Mouse (Mus musculus) spleen, adult 2 months (tissue): ENCODE results near the gene Fgf12. TPM values are rescaled to one million over a fixed set of nuclear protein-coding genes. Genes with fewer than 3 reads are reported as not detected.
A peak's percentile ranks its signal among the peaks of the same experiment; 100 is the strongest.

Experiments
- DNase-seq, 2 experiments: peaks; one replicate each; pipeline versions ENCODE4 v3.0.0 to v3.0.0-alpha.2; 2012 to 2021; ENCODE audit warnings: low spot score in 2 of 2, low read depth in 1 of 2
- H3K27ac ChIP-seq: fragments of 200-500 bp; 2 replicates; pipeline ENCODE4 v1.5.1; 2012; ENCODE audit warnings: low read length, inconsistent platforms; ENCODE audit not compliant: insufficient read depth
- H3K27me3 ChIP-seq: fragments of 200-500 bp; 2 replicates; pipeline ENCODE4 v1.6.1; 2012; ENCODE audit warnings: mild to moderate bottlenecking, moderate library complexity, low read length, inconsistent platforms; ENCODE audit not compliant: control insufficient read depth, insufficient read depth
- H3K36me3 ChIP-seq: fragments of 200-500 bp; 2 replicates; pipeline ENCODE4 v1.6.1; 2012; ENCODE audit warnings: mild to moderate bottlenecking, low read length, inconsistent platforms; ENCODE audit not compliant: control insufficient read depth, insufficient read depth
- H3K4me1 ChIP-seq: fragments of 200-500 bp; 2 replicates; pipeline ENCODE4 v1.6.1; 2011; ENCODE audit warnings: inconsistent platforms; ENCODE audit not compliant: control insufficient read depth, insufficient read depth, insufficient read length
- H3K4me3 ChIP-seq: fragments of 200-500 bp; 2 replicates; pipeline ENCODE4 v1.5.1; 2011; ENCODE audit warnings: mild to moderate bottlenecking, inconsistent platforms; ENCODE audit not compliant: insufficient read depth, insufficient read length; ENCODE audit errors: extremely low read depth
- CTCF ChIP-seq: fragments of 200-500 bp; IDR thresholded peaks from 2 replicates; pipeline ENCODE4 v1.5.1; 2011; ENCODE audit warnings: mild to moderate bottlenecking, inconsistent platforms; ENCODE audit not compliant: insufficient read depth, insufficient read length, insufficient replicate concordance; ENCODE audit errors: extremely low read depth
- POLR2A ChIP-seq: fragments of 200-500 bp; IDR thresholded peaks from 2 replicates; pipeline ENCODE4 v1.6.1; 2011; ENCODE audit warnings: low read depth, low read length, inconsistent platforms
- WGBS: fragments of 180-500 bp; shearing (Covaris S2); methylation state at CpG from one replicate; pipeline ENCODE4 v1.1.7; 2018; 5-methylcytosine and 5-hydroxymethylcytosine counted together
- polyA plus RNA-seq: library from polyadenylated mRNA; depleted of rRNA; stranded (reverse); fragments of >200 nt; gene quantifications from 2 replicates; pipeline ENCODE4 v1.2.3, GENCODE M21; 2012

Fgf12 gene
- polyA plus RNA-seq, 1 experiment, result not detected

DNA sequence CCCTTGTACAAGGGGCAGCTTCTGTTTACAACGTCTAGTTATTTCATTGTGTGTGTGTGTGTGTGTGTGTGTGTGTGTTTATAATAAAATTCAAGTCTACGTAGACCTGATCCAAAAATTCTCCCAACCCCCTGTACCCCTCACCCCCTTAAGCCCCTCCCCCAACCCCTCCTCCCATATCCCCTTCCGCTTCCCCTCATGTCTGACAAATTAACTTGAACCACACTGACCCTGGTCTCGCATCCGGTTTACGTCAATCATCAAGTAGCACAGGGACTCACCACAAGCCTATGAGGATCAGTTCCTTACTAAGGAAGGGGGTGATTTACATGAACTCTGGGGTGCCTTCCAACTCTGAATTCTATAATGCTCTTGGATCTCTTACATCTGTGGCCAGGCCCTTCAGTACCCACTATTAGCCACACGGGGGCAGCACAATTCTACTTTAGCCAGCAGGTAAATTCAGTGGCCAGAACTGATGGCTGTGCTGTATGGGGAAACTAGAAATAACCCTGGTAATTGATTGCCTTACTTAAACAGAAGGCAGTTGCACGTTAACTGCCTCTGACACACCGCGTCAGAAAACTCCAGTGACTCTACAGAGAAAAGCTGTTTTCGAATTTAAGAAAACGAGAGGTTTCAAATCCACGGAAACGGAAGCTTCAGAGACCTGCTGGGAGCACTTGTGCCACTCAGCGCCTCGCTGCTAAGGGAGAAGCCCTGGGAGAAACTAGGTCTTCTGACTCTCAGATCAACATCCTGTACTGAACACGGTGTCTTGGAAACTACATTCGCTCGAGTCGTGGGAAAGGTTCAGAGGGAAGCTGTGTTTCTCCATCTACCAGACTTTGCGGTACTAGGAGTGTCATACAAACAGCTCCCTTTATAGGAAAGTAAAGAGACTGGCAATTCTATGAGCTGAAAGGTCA is 235.0 kb downstream of the Fgf12 start:
- Histone ChIP-seq H3K27me3 (no peaks in the 10 kb centered on the region), H3K27ac (no peak overlapping the region), H3K4me3 (no peak overlapping the region), H3K4me1 (no peaks in the 10 kb centered on the region), H3K36me3 (no peaks in the 10 kb centered on the region)
- no peak; the same call in 1 of the 2 replicates for TF ChIP-seq CTCF
- TF ChIP-seq POLR2A, result no peak
- 12% methylated on average over 21 of the region's 21 CpGs for WGBS
- DNase-seq, result peak in 1 of 2 experiments; percentile 18

DNA sequence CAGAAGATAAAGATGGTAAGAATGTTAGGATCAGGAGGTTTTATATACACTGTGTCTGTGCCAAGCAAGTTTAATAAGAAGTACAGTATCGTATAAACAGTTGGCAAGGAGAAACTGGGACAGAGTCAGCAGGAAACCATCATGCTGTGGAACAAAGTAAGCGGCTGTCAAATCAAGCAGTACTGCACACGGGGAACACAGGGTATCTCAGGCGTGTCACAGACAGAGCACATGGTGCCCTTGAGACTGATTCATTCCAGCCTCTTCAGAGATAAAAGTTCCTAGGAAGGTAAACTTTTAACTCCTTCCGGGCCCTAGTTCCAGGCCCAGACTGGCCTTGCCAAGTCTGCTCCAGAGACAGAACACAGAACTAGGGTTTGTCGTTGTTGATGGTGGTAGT is 240.4 kb downstream of the Fgf12 start:
- 79% methylated on average over 6 of the region's 6 CpGs for WGBS
- TF ChIP-seq CTCF, result no peak
- no peak for TF ChIP-seq POLR2A

GRCm38 (mm10) chr16:28511413-28511812 is 241.5 kb downstream of the Fgf12 start:
- Histone ChIP-seq H3K27ac (no peak overlapping the region), H3K4me3 (no peak overlapping the region), H3K27me3 (no peaks in the 10 kb centered on the region), H3K4me1 (no peaks in the 10 kb centered on the region), H3K36me3 (no peaks in the 10 kb centered on the region)
- WGBS, result 15% methylated on average over 5 of the region's 5 CpGs
- TF ChIP-seq CTCF, result no peak
- no peak for TF ChIP-seq POLR2A
- DNase-seq, result no peak

More for the DNA sequence above, 240.4 kb downstream of the Fgf12 start:
- no peak overlapping the region for H3K27ac ChIP-seq
- no peaks in the 10 kb centered on the region for H3K27me3 ChIP-seq
- H3K4me3 ChIP-seq, result no peak overlapping the region
- H3K4me1 ChIP-seq, result no peaks in the 10 kb centered on the region
- no peak for DNase-seq
- H3K36me3 ChIP-seq, result no peaks in the 10 kb centered on the region

DNA sequence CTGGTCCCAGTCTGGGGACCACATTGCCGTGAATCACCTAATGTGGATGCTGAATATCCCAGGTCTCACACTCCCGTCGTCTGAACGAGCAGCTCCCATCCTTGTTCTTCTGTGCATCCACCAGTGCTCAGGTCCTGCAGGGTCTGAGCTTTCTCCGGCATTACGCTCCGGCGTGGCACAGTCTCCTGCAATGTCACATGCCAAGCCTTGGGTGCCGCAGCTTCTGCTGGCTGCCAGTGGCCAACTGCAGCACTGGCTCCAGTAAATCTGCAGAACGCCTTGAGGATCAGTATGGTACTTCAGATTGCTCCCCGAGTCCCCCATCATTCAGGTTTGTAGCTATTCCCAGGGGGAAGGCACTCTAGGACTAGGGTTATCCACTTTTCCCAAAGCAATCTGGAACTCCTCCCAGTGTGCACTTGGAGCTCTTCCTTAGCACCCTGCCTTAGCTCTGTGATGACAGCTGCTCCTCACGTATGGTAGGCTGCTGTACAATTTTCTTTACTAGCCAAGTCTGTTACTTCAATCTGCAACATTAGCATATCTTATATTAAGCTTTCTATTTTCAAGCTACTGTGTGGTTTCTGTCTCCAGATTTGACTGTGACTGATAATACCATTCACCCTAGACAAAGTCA is 254.8 kb downstream of the Fgf12 start:
- 86% methylated on average over 12 of the region's 12 CpGs for WGBS
- Histone ChIP-seq H3K4me1 (no peaks in the 10 kb centered on the region), H3K4me3 (no peak overlapping the region), H3K27me3 (no peaks in the 10 kb centered on the region), H3K36me3 (no peaks in the 10 kb centered on the region), H3K27ac (no peak overlapping the region)
- TF ChIP-seq CTCF (no peak), POLR2A (no peak)
- DNase-seq, result no peak

- no peaks in the 10 kb centered on the region for H3K4me1 ChIP-seq
- no peak overlapping the region for H3K4me3 ChIP-seq
- WGBS, result 68% methylated on average over 6 of the region's 6 CpGs
- no peak overlapping the region for H3K27ac ChIP-seq
- TF ChIP-seq CTCF, result no peak
- no peak for TF ChIP-seq POLR2A
- H3K36me3 ChIP-seq, result no peaks in the 10 kb centered on the region
- no peaks in the 10 kb centered on the region for H3K27me3 ChIP-seq
- DNase-seq, result no peak
Measured at GRCm38 (mm10) chr16:28491711-28492110, 261.2 kb downstream of the Fgf12 start.

GRCm38 (mm10) chr16:28490515-28490914 is 262.4 kb downstream of the Fgf12 start:
- whole genome bisulfite sequencing, result 13% methylated on average over 6 of the region's 6 CpGs
- H3K36me3 ChIP-seq, result no peaks in the 10 kb centered on the region
- no peak overlapping the region for H3K4me3 ChIP-seq
- H3K27ac ChIP-seq, result no peak overlapping the region
- H3K27me3 ChIP-seq, result no peaks in the 10 kb centered on the region
- no peak for DNase-seq
- no peak for TF ChIP-seq POLR2A
- TF ChIP-seq CTCF, result no peak
- no peaks in the 10 kb centered on the region for H3K4me1 ChIP-seq
